Mouse (Mus musculus): Measurements from ENCODE around the gene Bhlha15. TPM values are rescaled to one million over a fixed set of nuclear protein-coding genes. Genes with fewer than 3 reads are reported as not detected.
A peak's percentile ranks its signal among the peaks of the same experiment; 100 is the strongest.

Bhlha15 gene
- polyA plus RNA-seq, 1 experiment from 2014 or later, result 0.09 TPM

DNA sequence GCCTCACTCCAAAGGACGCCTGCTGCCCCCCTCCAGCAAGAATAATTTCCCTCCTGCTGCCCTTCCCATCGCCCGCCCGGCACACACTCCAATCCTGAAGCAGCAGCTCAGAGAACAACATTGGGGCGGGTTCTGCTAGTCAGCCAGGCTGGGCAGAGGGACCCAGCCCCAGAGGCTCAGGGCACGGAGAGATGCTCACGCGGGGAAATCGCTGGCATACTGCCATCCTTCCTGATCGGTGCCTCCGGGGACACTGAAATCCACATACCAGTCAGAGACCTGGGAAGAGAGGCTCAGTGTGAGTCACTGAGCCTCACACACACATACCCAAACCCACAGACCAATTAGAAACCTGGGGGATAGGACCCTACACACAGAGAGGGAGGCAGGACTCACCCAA, 10.5 kb downstream of the Bhlha15 start:
- peaks cover 7% of the 10 kb centered on the region; the same call in 1 of the 2 replicates for H3K9me3 ChIP-seq
- peaks cover 6% of the 10 kb centered on the region; the same call in 1 of the 2 replicates for H3K4me1 ChIP-seq (replicated peaks)
- WGBS, result 90% methylated on average over 11 of the region's 11 CpGs
- H3K27ac ChIP-seq, result no peak overlapping the region
- no peak for DNase-seq (ENCODE audit: low spot score)
- H3K27me3 ChIP-seq (ENCODE audit: insufficient read depth, poor library complexity, severe bottlenecking), result no peaks in the 10 kb centered on the region
- H3K36me3 ChIP-seq, result peaks cover 75% of the 10 kb centered on the region
- H3K4me3 ChIP-seq, result no peak overlapping the region

- H3K27ac ChIP-seq, result no peak overlapping the region
- no peaks in the 10 kb centered on the region for H3K4me1 ChIP-seq (replicated peaks)
- DNase-seq (ENCODE audit: low spot score), result no peak
- H3K9me3 ChIP-seq, result peaks cover 7% of the 10 kb centered on the region; the same call in 1 of the 2 replicates
- no peak overlapping the region for H3K4me3 ChIP-seq
- peaks cover 81% of the 10 kb centered on the region for H3K36me3 ChIP-seq
- H3K27me3 ChIP-seq (ENCODE audit: insufficient read depth, poor library complexity, severe bottlenecking), result no peaks in the 10 kb centered on the region
- WGBS, result 93% methylated on average over 6 of the region's 6 CpGs
These were observed 12.3 kb downstream of the Bhlha15 start for GRCm38 (mm10) chr5:144202430-144202829.

- DNase-seq (ENCODE audit: low spot score), result no peak
- WGBS, result 87% methylated on average over 10 of the region's 10 CpGs
- Histone ChIP-seq H3K27ac (no peak overlapping the region), H3K4me3 (no peak overlapping the region), H3K36me3 (peaks cover 82% of the 10 kb centered on the region), H3K4me1 (replicated peaks) (no peaks in the 10 kb centered on the region), H3K9me3 (peaks cover 7% of the 10 kb centered on the region; the same call in 1 of the 2 replicates), H3K27me3 (ENCODE audit: insufficient read depth, poor library complexity, severe bottlenecking) (no peaks in the 10 kb centered on the region)
These were observed 13.4 kb downstream of the Bhlha15 start for GRCm38 (mm10) chr5:144203398-144203959.

DNA sequence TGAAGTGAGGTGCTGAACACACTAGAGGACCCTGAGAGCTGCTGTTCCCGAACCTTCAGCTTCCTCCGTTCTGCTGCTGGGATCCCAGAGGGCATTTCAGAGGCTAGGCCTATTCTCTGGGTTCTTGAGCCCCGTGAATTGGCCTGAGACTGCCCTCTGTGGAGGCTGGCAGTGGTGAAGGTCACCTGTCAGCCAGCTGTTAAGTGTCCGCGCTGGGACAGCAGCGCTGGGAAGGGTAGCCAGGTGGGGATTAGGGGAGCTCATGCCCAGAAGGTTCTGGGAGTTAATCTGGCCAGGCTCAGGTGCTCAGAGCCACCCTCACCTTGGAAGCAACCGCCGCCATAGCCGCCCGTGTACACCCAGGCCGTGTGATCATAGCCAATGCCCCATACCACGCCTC, 14.2 kb downstream of the Bhlha15 start:
- peaks cover 84% of the 10 kb centered on the region for H3K36me3 ChIP-seq

GRCm38 (mm10) chr5:144204911-144205310, 14.8 kb downstream of the Bhlha15 start:
- no peaks in the 10 kb centered on the region for H3K4me1 ChIP-seq (replicated peaks)
- H3K36me3 ChIP-seq, result peaks cover 87% of the 10 kb centered on the region
- WGBS, result 74% methylated on average over 10 of the region's 10 CpGs
- H3K27me3 ChIP-seq (ENCODE audit: insufficient read depth, poor library complexity, severe bottlenecking), result no peaks in the 10 kb centered on the region
- H3K27ac ChIP-seq, result no peak overlapping the region
- H3K4me3 ChIP-seq, result no peak overlapping the region
- H3K9me3 ChIP-seq, result peaks cover 7% of the 10 kb centered on the region; the same call in 1 of the 2 replicates
- no peak for DNase-seq (ENCODE audit: low spot score)

More for the DNA sequence above, 14.2 kb downstream of the Bhlha15 start:
- no peaks in the 10 kb centered on the region for H3K4me1 ChIP-seq (replicated peaks)
- H3K27ac ChIP-seq, result no peak overlapping the region
- no peak overlapping the region for H3K4me3 ChIP-seq
- peaks cover 7% of the 10 kb centered on the region; the same call in 1 of the 2 replicates for H3K9me3 ChIP-seq
- 95% methylated on average over 12 of the region's 12 CpGs for WGBS
- no peak for DNase-seq (ENCODE audit: low spot score)
- no peaks in the 10 kb centered on the region for H3K27me3 ChIP-seq (ENCODE audit: insufficient read depth, poor library complexity, severe bottlenecking)

DNA sequence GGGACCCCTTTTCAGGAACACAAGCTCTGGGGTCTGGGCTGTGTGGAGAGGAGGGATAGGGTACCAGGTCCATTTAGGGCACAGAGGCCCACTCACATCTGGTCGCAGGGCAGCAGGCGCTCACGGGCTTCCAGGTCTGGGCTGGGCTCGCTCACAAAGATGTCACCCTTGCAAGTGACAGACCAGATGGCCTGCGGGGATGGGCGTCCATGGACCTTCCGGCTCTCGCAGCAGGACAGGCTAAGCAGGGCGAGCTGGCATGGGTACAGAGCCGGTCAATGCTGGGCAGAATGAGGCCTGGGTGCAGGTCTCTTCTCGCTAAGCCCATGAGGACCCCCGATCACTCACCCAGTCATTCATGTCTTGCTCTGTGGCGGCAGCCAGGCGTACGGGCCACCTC, 16.0 kb downstream of the Bhlha15 start:
- Histone ChIP-seq H3K9me3 (peaks cover 7% of the 10 kb centered on the region; the same call in 1 of the 2 replicates), H3K27ac (no peak overlapping the region), H3K27me3 (ENCODE audit: insufficient read depth, poor library complexity, severe bottlenecking) (no peaks in the 10 kb centered on the region), H3K4me1 (replicated peaks) (no peaks in the 10 kb centered on the region), H3K4me3 (no peak overlapping the region), H3K36me3 (peaks cover 87% of the 10 kb centered on the region)
- DNase-seq (ENCODE audit: low spot score), result no peak
- 94% methylated on average over 15 of the region's 15 CpGs for WGBS

DNA sequence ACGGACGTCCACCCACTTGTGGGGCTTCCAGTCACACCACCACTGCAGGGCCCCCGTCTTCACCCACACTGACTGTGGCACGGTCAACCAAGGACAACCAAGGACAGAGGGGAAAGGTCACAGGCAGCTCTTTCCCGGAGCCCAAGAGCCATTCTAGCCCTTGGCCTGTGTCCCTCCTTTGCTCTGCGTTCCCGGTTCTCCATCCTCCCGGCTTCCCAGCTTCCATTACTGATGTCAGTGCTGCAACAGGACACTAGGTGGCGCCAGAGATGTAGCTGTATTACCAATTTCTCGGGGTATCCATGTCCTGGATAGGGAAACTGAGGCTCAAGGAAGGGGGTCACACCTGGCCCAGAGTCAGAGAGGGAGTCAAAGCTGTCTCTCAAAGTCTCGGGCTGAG, 17.4 kb downstream of the Bhlha15 start:
- peaks cover 90% of the 10 kb centered on the region for H3K36me3 ChIP-seq
- H3K9me3 ChIP-seq, result peaks cover 3% of the 10 kb centered on the region; the same call in 1 of the 2 replicates
- no peaks in the 10 kb centered on the region for H3K27me3 ChIP-seq (ENCODE audit: insufficient read depth, poor library complexity, severe bottlenecking)
- WGBS, result 53% methylated on average over 11 of the region's 11 CpGs
- no peaks in the 10 kb centered on the region for H3K4me1 ChIP-seq (replicated peaks)
- peak; percentile 46 for DNase-seq (ENCODE audit: low spot score)
- no peak overlapping the region for H3K4me3 ChIP-seq
- no peak overlapping the region for H3K27ac ChIP-seq

GRCm38 (mm10) chr5:144214453-144214852, 24.4 kb downstream of the Bhlha15 start:
- Histone ChIP-seq H3K27ac (no peak overlapping the region), H3K27me3 (ENCODE audit: insufficient read depth, poor library complexity, severe bottlenecking) (no peaks in the 10 kb centered on the region), H3K4me1 (replicated peaks) (peaks cover 13% of the 10 kb centered on the region), H3K36me3 (peaks cover 85% of the 10 kb centered on the region), H3K9me3 (no peaks in the 10 kb centered on the region), H3K4me3 (no peak overlapping the region)
- WGBS, result 34% methylated on average over 7 of the region's 7 CpGs
- DNase-seq (ENCODE audit: low spot score), result peak; percentile 69

DNA sequence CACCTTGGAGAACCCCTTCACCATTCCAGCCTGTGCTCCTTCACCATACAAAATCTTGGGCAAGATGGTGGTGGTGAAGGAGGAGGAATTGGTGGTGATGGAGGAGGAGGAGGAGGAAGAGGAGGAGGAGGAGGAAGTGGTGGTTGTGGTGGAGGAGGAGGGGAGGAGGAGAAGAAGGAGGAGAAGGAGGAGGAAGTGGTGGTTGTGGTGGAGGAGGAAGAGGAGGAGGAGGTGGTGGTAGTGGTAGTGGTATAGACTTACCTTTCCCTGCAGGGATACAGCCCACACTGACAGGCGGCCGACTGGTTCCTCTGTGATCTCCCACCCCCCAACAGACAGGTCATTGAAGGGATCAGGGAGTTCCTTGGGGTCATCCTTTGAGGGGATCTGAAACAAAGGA, 25.9 kb downstream of the Bhlha15 start:
- 82% methylated on average over 2 of the region's 2 CpGs for WGBS
- H3K27me3 ChIP-seq (ENCODE audit: insufficient read depth, poor library complexity, severe bottlenecking), result no peaks in the 10 kb centered on the region
- no peak overlapping the region for H3K4me3 ChIP-seq
- DNase-seq (ENCODE audit: low spot score), result no peak
- peaks cover 21% of the 10 kb centered on the region for H3K4me1 ChIP-seq (replicated peaks)
- no peaks in the 10 kb centered on the region for H3K9me3 ChIP-seq
- peaks cover 70% of the 10 kb centered on the region for H3K36me3 ChIP-seq
- H3K27ac ChIP-seq, result no peak overlapping the region

DNA sequence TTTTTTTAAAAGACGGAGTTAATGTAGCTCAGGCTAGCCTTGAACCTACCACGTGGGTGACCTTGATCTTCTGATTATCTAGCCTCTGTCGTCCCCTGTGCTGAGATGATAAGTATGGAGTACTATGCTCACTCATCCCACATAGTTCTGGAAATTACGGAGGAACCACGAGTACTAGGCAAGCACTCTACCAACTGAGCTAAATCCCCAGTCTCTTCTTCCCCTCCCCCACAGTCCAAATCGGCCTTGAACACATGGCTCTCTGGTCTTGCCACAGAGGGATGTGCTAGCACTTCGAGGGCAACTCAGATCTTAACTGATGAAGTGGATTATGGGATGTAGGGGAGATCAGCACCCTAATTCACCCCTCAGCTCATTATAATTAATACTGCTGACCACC, 28.0 kb downstream of the Bhlha15 start:
- DNase-seq (ENCODE audit: low spot score), result no peak
- Histone ChIP-seq H3K9me3 (no peaks in the 10 kb centered on the region), H3K36me3 (peaks cover 50% of the 10 kb centered on the region), H3K27ac (no peak overlapping the region), H3K27me3 (ENCODE audit: insufficient read depth, poor library complexity, severe bottlenecking) (no peaks in the 10 kb centered on the region), H3K4me3 (no peak overlapping the region), H3K4me1 (replicated peaks) (peaks cover 38% of the 10 kb centered on the region)
- 91% methylated on average over 7 of the region's 7 CpGs for WGBS

GRCm38 (mm10) chr5:144219306-144219705, 29.2 kb downstream of the Bhlha15 start:
- Histone ChIP-seq H3K27ac (peak overlapping the region; percentile 64), H3K36me3 (peaks cover 37% of the 10 kb centered on the region), H3K9me3 (no peaks in the 10 kb centered on the region), H3K4me1 (replicated peaks) (peaks cover 43% of the 10 kb centered on the region), H3K27me3 (ENCODE audit: insufficient read depth, poor library complexity, severe bottlenecking) (no peaks in the 10 kb centered on the region), H3K4me3 (no peak overlapping the region)
- peak; percentile 25 for DNase-seq (ENCODE audit: low spot score)
- WGBS, result 74% methylated on average over 12 of the region's 12 CpGs

GRCm38 (mm10) chr5:144219936-144220335, 29.9 kb downstream of the Bhlha15 start:
- H3K27me3 ChIP-seq (ENCODE audit: insufficient read depth, poor library complexity, severe bottlenecking), result 0 out of 2 replicates have a peak, but pooled peaks cover 2% of the 10 kb centered on the region
- WGBS, result 90% methylated on average over 5 of the region's 5 CpGs
- H3K4me3 ChIP-seq, result no peak overlapping the region
- DNase-seq (ENCODE audit: low spot score), result no peak
- H3K36me3 ChIP-seq, result peaks cover 32% of the 10 kb centered on the region
- peaks cover 45% of the 10 kb centered on the region for H3K4me1 ChIP-seq (replicated peaks)
- no peaks in the 10 kb centered on the region for H3K9me3 ChIP-seq
- H3K27ac ChIP-seq, result no peak overlapping the region

DNA sequence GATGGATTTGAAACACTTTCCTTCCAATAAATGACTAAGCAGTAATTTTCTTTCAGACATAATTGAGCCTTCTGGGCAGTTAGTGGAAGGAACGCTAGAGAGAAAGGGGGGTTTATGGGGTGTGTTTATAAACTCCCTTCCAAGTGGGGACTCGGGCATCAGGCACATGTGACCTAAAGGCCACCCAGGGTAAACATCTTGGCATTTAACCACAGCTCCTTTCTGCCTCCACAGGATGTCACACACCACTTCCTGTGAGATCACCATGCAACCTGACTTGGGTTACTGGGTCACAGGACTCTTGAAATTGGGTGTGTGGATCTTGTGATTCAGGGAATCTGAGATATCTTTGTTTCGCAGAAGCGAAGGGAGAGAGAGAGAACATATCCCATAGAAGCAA, 31.2 kb downstream of the Bhlha15 start:
- peaks cover 19% of the 10 kb centered on the region for H3K36me3 ChIP-seq
- WGBS, result 77% methylated on average over 4 of the region's 4 CpGs

More for the DNA sequence above, 31.2 kb downstream of the Bhlha15 start:
- H3K4me1 ChIP-seq (replicated peaks), result peaks cover 45% of the 10 kb centered on the region
- H3K4me3 ChIP-seq, result no peak overlapping the region
- H3K27me3 ChIP-seq (ENCODE audit: insufficient read depth, poor library complexity, severe bottlenecking), result 0 out of 2 replicates have a peak, but pooled peaks cover 4% of the 10 kb centered on the region
- H3K27ac ChIP-seq, result no peak overlapping the region
- no peaks in the 10 kb centered on the region for H3K9me3 ChIP-seq
- DNase-seq (ENCODE audit: low spot score), result no peak

All from hindbrain, embryonic 10.5 days (tissue).